Mouse (Mus musculus): ENCODE data around the gene Mepce.

Gene Mepce

GRCm38 (mm10) chr5:137786109-137786942, 1.1 kb downstream of the Mepce start:
- DNase-seq, result peak; percentile 100

DNA sequence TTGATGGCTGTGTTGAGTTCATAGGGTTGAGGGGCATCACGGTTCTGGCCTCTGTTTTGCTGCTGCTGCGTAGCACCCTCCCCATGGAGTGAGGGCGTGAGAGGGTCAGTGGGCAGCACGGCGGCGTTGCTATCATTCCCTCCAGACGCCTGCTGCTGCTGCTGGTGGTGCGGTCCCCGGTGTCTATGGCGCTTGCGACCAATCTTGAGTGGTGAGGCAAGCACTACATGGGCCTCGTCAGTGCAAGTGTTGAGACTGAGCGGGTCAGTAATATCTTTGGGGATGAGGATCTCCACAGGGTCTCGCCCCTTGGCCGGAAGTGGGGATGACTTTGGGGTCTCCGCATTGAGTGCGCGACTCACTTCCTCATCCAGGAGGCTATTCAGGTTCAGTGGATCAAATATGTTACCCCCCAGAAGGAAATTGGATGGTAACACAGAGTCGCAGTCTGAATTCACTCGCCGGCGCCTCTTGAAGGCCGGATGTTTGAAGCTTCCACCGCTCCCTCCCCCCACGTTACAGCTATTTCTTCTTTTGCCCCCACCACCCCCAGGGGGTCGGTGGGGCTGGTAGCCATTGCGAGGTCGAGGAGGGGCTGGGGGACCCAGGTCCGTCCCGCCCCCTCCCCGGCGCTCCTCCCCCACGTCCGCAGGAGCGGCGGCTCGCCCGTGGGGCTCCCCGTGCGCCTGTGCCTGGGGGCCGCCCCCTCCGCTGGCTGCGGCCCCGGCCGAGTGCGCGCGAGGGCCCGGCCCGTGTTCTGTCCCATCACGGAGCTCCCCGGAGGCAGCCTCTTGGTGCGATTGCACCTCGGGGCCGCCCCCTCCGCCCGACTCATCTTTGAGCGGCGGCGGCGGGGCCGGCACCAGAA, 2.1 kb downstream of the Mepce start:
- peak; percentile 36 for DNase-seq

DNA sequence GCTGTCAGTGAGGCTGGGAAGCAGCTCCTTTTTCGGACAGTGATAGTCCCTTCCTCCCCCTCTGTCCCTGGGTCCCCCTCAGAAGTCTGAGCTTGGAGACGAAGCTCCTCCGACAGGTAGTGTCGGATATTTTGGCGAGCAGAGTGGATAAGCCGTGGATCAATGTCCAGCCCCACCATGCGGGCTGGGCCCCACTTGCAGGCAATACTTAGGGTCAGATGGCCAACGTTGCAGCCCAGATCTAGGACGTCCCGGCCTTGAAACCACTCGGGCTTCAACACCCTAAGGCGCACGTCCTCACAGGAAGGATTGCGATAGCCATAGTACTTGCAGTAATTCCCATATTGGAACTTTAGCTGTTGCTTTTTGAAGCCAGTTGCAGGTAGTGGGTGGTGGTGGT, 2.9 kb downstream of the Mepce start:
- DNase-seq, result no peak

DNA sequence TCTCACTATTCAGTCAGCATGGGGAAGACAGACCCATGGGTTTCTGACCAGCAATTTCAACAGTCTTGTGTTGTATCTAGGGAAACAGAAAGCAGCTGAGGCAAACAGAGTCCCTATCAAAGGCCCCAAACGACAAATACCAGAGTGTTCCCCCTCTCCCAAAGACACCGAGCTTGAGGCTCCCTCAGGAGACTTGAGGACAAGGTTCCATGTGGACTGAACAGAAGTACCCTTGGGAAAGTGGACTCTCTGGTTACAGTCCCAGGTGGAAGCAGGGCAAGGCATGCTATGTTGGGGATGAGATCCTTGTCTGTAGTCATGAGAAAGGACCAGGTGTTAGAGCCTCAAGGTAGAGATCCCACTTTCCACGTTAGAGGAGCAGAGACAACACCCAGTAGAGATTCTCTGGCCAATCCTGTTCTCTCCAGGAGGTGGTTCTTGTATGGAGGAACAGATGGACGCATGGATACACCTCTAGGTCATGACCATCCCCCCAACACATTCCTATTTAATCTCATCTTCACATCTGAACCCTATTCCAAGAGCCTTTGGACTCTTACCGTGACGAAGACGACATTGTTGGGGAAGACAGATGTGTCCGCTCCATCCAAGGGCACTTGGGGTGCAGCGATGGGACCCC, 3.4 kb downstream of the Mepce start:
- no peak for DNase-seq

DNA sequence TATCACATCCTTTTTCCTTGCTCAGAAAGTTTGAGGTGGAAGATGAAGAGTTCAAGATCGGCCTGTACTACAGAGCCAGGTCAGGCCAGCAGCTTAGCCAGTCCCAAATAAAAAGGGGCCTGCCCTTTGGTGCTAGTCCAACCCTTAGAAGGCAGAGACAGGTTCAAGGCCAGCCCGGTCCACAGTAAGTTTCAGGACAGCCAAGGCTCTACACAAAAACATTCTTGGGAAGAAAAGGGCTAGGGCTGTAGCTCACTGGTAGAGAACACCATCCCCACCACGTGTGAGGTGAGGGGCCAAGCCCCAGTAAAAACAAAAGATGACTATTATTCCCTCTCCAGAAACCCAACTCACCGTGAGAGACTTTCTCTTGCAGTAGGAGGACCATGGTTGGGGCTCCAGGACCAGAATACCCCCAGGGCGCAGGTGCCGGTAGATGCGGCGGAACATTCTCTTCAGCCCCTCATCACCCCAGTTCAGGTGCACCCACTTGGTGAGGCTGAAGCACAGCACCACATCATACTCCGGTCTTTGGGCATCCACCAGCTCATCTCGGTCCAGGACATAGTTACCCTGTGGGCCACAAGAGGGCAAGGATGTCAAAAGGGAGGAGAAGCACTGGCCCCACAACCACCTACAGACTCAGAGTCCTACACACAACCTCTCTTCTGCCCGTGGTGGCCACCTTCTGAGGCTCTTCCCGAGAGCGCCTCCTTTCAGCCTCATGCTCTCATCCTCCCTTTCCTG, 4.5 kb downstream of the Mepce start:
- DNase-seq, result no peak

DNA sequence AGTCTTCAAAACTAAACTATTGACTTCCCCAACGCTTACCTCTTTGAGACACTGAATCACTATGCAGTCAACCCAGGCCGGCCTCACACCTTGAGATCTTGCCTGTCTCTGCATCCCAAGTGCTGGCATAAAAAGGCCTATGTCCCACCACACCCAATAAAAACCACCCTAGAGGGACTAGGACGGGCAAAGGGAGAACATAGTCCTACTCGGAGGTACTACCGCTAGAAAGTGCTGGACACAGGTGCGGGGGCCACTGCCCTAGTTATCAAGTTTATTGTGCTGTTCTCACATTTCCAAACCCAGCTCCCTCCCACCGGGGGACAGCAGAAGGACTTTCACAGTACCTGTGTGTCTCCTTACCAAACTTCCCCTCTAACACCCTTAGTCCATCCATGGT, 5.8 kb downstream of the Mepce start:
- DNase-seq, result no peak

DNA sequence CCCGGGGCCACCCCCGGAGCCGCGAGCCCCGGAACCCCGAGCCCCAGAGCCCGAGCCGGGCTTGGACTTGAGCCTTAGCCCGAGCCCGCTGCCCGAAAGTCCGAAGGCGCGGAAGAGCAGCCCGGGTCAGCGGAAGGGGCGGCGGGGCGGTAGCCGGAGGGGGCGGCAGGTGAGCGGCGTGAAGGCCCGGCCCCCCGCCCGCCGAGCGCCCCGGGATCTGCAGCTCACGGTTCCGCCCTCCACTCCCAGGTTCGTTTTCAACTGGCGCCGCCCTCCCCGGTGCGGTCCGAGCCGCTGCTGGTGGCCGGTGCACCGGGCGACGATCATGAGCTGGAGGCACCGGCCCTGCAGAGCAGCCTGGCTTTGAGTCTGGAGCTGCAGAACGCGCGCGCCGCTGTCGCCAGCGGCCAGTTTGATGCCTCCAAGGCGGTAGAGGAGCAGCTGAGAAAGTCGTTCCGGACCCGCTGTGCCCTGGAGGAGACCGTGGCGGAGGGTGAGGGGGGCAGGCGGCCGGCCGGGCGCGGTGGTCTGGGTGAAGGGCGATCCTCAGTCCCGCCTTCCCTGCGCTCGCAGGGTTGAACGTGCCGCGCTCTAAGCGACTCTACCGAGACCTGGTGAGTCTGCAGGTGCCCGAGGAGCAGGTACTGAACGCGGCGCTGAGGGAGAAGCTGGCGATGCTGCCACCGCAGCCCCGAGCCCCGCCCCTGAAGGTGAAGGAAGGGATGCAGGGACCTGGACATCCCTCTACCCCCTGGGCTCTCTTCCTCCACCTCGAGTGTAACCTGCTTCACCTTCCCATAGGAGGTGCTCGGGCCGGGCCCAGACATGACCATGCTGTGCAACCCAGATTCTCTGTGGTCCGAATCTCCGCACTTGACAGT, 8.2 kb downstream of the Mepce start:
- DNase-seq, result peak; percentile 39

GRCm38 (mm10) chr5:137778635-137779034, 8.8 kb downstream of the Mepce start, which contains the start of gene Ppp1r35:
Gene Ppp1r35 (plus strand): TSS chr5:137778849.
- DNase-seq, result peak; percentile 98

GRCm38 (mm10) chr5:137777267-137777845, 10.1 kb downstream of the Mepce start:
- no peak for DNase-seq

DNA sequence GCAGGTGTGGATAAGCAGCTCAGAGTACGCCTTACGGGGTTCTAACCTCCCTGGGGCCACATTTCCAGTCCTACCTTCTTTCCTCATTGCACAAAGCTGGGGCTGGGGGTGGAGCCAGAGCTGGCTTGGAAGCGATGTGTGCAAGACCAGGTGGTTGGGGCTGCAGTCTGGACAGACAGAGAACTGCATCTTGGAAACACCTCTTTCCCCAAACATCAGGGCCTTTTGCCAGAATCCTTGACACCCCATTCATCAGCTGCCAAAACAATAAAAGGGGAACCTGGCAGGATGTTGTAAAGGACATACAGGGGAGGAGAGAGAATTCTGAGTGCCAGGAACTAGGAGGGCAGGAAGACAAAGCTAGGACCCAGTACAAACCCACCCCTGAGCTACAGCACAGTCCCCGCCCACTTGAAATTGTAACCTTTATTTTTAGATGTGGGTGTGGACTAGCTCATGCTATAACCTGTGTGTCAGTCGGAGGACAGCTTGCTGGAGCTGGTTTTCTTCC, 11.0 kb downstream of the Mepce start:
- peak; percentile 48 for DNase-seq

GRCm38 (mm10) chr5:137775587-137776290, 11.7 kb downstream of the Mepce start:
- no peak for DNase-seq

- no peak for DNase-seq
Measured at GRCm38 (mm10) chr5:137772755-137773154, 14.7 kb downstream of the Mepce start.

DNA sequence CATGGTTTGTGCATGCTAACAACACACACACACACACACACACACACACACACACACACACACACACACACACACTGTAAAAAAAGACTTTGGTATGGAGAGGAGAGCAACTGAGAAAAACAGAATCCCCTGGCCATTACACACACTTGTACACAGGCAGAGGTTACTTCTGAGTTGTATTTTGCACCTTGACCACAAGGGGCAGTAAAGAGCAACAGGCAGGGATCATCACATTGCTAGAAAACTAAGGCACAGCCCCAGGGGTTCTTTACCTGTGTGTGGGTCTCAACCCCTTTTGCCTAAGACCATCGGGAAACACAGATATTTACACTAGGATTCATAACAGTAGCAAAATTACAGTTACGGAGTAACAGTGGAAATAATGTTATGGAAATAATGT, 16.7 kb downstream of the Mepce start:
- DNase-seq, result peak; percentile 48

GRCm38 (mm10) chr5:137768475-137768874, 19.0 kb downstream of the Mepce start:
- no peak for DNase-seq

- no peak for DNase-seq
Measured at GRCm38 (mm10) chr5:137766270-137766669, 21.2 kb downstream of the Mepce start.

GRCm38 (mm10) chr5:137764609-137765340, 22.7 kb downstream of the Mepce start:
- no peak for DNase-seq

DNA sequence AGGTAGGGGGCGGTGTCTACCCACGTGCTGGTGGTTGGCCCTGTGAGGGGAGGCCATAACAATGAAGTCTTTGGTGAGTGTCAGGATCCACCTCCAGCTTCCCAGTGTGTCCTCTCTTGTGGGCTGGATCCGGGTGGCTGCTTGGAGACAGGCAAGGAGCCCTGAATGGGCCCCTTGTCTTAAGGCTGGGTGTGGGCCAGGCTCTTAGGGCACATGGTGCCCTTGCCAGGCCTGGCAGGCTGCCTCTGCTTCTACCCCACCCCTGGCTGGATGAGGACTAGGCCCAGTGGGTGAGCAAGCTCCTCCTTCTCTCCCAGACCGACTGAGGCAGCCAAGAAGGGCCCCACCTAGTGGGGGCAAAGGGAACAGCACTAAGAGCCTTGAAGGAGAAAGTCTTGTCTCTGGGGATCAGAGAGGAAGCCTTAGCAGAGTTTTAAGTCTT, 27.5 kb downstream of the Mepce start:
- peak; percentile 92 for DNase-seq

GRCm38 (mm10) chr5:137758921-137759534, 28.4 kb downstream of the Mepce start:
- no peak for DNase-seq

- no peak for DNase-seq
Measured at GRCm38 (mm10) chr5:137757887-137758286, 29.6 kb downstream of the Mepce start.

All from lung, postnatal 36 days (tissue).